Mouse (Mus musculus): ENCODE data around the gene Nfe2l1.

DNA sequence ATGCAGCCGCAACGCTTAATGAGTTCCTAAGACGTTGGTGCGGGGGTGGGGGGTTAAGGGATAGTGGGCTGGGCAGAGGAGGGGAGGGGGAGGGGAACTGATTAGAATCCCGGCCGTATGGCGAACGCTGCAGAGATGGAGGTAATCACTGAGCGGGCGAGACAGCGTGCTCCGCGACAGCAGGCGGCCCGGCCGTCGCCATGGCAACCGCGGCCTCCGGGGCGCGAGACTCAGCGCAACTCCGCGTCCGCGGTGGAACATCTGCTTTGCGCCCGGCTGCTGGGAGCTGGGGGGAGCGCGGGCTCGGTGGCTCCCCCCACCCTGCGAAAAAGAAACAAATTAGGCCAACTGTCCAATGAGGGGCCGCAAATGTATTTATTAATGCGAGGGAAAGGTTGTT is 46.0 kb upstream of the Nfe2l1 start:
- no peak for TF ChIP-seq CTCF (IDR thresholded peaks at IDR 0.05; ENCODE audit: borderline replicate concordance, extremely low read depth, insufficient read depth, insufficient read length)
- peak; percentile 6; the same call in 1 of the 2 replicates for TF ChIP-seq POLR2A (IDR thresholded peaks at IDR 0.05; ENCODE audit: borderline replicate concordance, extremely low read depth, insufficient read depth, insufficient read length, poor library complexity, severe bottlenecking)
